Mouse (Mus musculus): ENCODE measurements around the gene Nfia.

The Nfia gene

GRCm38 (mm10) chr4:97838651-97839050 is 66.1 kb downstream of the Nfia start:
- no peak for DNase-seq (ENCODE audit: low read depth, low spot score)

GRCm38 (mm10) chr4:97839406-97840101 is 67.0 kb downstream of the Nfia start:
- no peak for DNase-seq (ENCODE audit: low read depth, low spot score)

GRCm38 (mm10) chr4:97840227-97841062 is 67.9 kb downstream of the Nfia start:
- no peak for DNase-seq (ENCODE audit: low read depth, low spot score)

GRCm38 (mm10) chr4:97841063-97841595 is 68.6 kb downstream of the Nfia start:
- no peak for DNase-seq (ENCODE audit: low read depth, low spot score)

- DNase-seq (ENCODE audit: low read depth, low spot score) = no peak
These were observed 69.2 kb downstream of the Nfia start for GRCm38 (mm10) chr4:97841745-97842144.

GRCm38 (mm10) chr4:97843981-97844690 is 71.6 kb downstream of the Nfia start:
- DNase-seq (ENCODE audit: low read depth, low spot score) = no peak

GRCm38 (mm10) chr4:97844899-97845298 is 72.4 kb downstream of the Nfia start:
- DNase-seq (ENCODE audit: low read depth, low spot score) = no peak

GRCm38 (mm10) chr4:97847653-97848052 is 75.1 kb downstream of the Nfia start:
- no peak for DNase-seq (ENCODE audit: low read depth, low spot score)

- no peak for DNase-seq (ENCODE audit: low read depth, low spot score)
These were observed 78.5 kb downstream of the Nfia start for GRCm38 (mm10) chr4:97850991-97851390.

- no peak for DNase-seq (ENCODE audit: low read depth, low spot score)
These were observed 79.2 kb downstream of the Nfia start for GRCm38 (mm10) chr4:97851698-97852097.

- DNase-seq (ENCODE audit: low read depth, low spot score) = no peak
These were observed 80.1 kb downstream of the Nfia start for GRCm38 (mm10) chr4:97852626-97853025.

GRCm38 (mm10) chr4:97854779-97855178 is 82.2 kb downstream of the Nfia start:
- DNase-seq (ENCODE audit: low read depth, low spot score) = no peak

GRCm38 (mm10) chr4:97855712-97856420 is 83.3 kb downstream of the Nfia start:
- DNase-seq (ENCODE audit: low read depth, low spot score) = no peak

- no peak for DNase-seq (ENCODE audit: low read depth, low spot score)
These were observed 85.0 kb downstream of the Nfia start for GRCm38 (mm10) chr4:97857549-97857948.

GRCm38 (mm10) chr4:97859431-97859830 is 86.9 kb downstream of the Nfia start:
- peak; percentile 75 for DNase-seq (ENCODE audit: low read depth, low spot score)

- DNase-seq (ENCODE audit: low read depth, low spot score) = no peak
These were observed 87.8 kb downstream of the Nfia start for GRCm38 (mm10) chr4:97860376-97860775.

- DNase-seq (ENCODE audit: low read depth, low spot score) = no peak
These were observed 88.3 kb downstream of the Nfia start for GRCm38 (mm10) chr4:97860791-97861344.

GRCm38 (mm10) chr4:97862379-97862778 is 89.8 kb downstream of the Nfia start:
- DNase-seq (ENCODE audit: low read depth, low spot score) = no peak

- no peak for DNase-seq (ENCODE audit: low read depth, low spot score)
These were observed 91.7 kb downstream of the Nfia start for GRCm38 (mm10) chr4:97864276-97864675.

- DNase-seq (ENCODE audit: low read depth, low spot score) = no peak
These were observed 92.9 kb downstream of the Nfia start for GRCm38 (mm10) chr4:97865410-97865953.

- DNase-seq (ENCODE audit: low read depth, low spot score) = peak; percentile 46
These were observed 93.9 kb downstream of the Nfia start for GRCm38 (mm10) chr4:97866463-97866862.

Measured in skeletal muscle tissue, adult 2 months (tissue).